Mouse (Mus musculus) right cerebral cortex, postnatal 4 days (tissue): Measurements from ENCODE around the gene Atp2a1.
"Not testable (repeated sequence)": the region's sequence is repeated elsewhere in the genome, so short reads cannot be mapped to it uniquely, and the experiment has no call there.

Experiments used
- DNase-seq: peaks from one replicate; pipeline ENCODE4 v3.0.0-alpha.2; 2022

The Atp2a1 gene

GRCm38 (mm10) chr7:126463004-126463403 lies at the start of gene Atp2a1:
Gene Atp2a1 (minus strand): TSS chr7:126463108.
- no peak for DNase-seq

DNA sequence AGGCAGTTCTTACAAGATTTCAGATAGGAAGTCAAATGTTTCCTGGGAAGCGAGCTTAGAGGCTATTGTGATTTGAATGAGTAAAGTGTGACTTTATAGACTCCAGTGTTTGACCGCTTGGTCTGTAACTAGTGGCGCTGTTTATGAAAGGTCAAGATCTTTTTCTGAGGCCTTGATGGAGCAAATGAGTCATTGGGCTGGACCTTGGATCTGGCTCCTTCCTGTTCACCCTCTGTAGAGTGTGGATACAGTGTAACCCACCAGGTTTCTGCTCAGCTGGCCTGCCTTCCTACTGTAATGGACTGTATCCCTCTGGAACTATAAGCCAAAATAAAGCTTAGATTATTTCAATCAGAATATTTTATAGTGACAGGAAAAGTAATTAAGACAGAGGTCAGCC lies 48.4 kb upstream of the Atp2a1 start:
- DNase-seq, result no peak

GRCm38 (mm10) chr7:126507126-126507778 lies 44.3 kb upstream of the Atp2a1 start:
- DNase-seq, result no peak

- no peak for DNase-seq
Observed at GRCm38 (mm10) chr7:126504913-126505312, 42.0 kb upstream of the Atp2a1 start.

- DNase-seq, result peak; percentile 99
Observed at GRCm38 (mm10) chr7:126503273-126503878, 40.5 kb upstream of the Atp2a1 start, which contains the start of gene Atxn2l. Gene Atxn2l (minus strand): TSS chr7:126503437.

DNA sequence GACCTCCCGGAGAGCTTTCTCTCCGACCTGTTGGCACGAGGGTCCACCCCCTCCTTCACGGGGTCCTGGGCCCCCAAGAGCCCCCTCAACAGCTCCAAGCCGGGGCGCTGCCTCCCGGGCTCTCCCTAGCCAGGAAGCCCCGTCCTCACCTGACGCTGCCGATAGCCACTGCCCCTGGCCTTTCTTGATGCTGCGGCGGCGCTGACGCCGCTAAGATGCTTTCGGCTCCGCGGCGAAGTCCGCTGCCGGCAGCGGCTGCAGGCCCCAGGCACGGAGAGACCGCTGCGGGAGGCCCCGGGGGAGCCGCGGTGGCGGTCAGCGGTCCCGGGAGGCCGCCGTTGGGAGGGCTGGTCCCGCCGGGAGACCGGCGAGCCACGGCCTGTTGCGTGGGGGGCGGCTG lies 39.8 kb upstream of the Atp2a1 start:
- no peak for DNase-seq

DNA sequence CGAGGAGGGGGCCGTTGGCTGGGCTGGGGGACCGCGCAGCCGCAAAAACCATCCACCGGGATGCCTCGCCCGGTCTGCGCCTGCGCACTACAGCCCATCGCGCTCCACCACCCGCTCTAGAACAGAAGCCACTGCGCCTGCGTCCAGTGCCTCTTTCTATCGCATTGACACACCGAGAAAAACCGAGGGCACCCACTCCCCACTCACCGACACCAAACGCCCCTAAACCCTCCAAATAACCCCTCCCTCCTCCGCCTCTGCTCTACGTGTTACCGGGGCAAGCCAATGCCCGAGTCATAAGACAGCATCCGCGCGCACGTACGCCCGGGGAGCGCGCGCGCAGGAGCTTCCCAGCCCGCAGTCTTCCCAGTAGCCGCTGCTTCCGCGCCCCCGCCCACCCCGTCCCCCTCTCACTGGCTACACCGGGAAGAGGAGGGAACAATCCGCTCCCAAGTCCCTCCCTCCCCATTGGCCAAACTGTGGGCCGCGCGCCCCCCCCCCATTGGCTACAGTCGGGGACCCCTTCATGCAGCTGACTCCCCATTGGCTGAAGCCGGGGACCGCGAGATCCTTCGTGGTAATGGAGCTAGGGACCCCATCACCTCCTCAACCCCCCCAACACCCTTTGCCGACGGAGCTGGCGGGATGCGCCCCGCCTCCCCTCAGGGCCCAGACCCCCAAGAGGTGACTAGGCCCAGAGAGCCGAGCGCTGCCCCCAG lies 39.3 kb upstream of the Atp2a1 start:
- DNase-seq, result peak; percentile 96

- no peak for DNase-seq
Observed at GRCm38 (mm10) chr7:126501684-126502022, 38.7 kb upstream of the Atp2a1 start.

- DNase-seq, result no peak
Observed at GRCm38 (mm10) chr7:126499416-126499815, 36.5 kb upstream of the Atp2a1 start.

DNA sequence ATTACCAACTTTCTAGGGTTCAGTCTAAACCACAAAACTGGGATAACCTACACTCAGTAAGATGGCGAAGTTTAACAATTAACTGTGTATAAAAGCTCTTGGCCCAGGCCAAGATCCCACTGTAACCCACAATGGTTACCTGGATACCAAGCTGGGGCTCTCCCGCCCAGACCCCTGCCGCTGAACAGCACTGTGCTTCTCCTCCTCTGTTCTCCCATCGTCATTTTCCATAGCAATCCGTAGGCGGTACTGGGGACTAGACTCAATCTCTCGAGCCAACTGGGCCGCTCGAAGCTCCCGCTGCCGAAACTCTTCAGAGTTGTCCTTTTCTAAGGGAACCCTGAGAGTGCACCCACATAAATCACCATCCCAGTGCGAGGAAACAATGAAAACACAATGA lies 35.1 kb upstream of the Atp2a1 start:
- DNase-seq, result no peak

GRCm38 (mm10) chr7:126496475-126496874 lies 33.6 kb upstream of the Atp2a1 start:
- no peak for DNase-seq

- DNase-seq, result no peak
Observed at GRCm38 (mm10) chr7:126494120-126494519, 31.2 kb upstream of the Atp2a1 start.

GRCm38 (mm10) chr7:126491973-126492372 lies 29.1 kb upstream of the Atp2a1 start:
- DNase-seq, result no peak

DNA sequence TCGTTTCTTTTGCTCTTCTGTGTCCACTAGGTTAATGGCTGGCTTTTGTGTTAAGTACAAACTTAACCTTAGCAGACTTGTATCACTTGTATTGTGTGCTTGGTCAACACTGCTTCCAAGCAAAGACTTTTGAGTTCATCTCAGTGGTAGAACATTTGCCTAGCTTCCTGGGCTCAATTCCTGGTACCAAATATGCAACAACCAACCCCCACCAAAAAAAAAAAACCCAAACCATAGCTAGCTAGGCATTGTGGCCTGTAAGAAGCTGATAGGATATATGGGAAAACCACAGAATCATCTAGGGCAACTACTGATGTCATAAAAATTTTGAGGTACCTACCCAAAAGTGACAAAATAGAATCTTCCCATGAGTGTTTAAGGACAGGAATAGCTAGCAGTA lies 28.1 kb upstream of the Atp2a1 start:
- DNase-seq, result no peak

DNA sequence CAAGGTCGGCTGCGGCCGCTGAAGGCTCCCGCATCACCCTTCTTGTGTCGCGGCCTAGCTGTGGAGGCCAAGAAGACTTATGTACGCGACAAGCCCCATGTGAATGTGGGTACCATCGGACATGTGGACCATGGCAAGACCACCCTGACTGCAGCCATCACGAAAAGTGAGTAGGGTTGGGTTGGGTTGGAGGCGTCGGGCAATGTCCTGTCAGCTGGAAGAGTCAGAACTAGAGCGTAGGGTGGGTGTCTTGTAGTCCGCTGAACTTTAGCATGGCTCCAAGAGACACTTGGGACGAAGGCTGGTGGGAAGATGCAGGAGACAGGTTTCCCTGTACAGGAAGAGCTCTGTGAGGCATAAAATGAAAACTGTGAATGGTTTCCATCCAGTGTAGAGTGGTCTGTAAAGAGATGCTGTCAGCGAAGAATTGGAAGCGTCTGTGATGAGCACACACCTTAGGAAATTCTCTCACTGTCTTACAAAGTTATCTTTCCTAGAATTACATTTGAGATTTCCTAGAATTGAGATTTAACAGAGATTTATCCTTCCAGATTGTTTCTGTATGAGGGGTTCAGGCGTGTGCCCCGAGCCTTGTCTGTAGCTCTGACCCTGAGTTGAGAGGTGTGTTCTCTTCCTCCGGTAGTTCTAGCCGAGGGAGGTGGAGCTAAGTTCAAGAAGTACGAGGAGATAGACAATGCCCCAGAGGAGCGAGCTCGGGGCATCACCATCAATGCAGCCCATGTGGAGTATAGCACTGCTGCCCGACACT lies 24.9 kb upstream of the Atp2a1 start:
- not testable (repeated sequence) for DNase-seq

GRCm38 (mm10) chr7:126487052-126487483 lies 24.2 kb upstream of the Atp2a1 start, which contains the start of gene Tufm:
Gene Tufm (plus strand): TSS chr7:126487361.
- peak; percentile 91 for DNase-seq

- peak; percentile 36 for DNase-seq
Observed at GRCm38 (mm10) chr7:126482392-126482871, 19.5 kb upstream of the Atp2a1 start.

DNA sequence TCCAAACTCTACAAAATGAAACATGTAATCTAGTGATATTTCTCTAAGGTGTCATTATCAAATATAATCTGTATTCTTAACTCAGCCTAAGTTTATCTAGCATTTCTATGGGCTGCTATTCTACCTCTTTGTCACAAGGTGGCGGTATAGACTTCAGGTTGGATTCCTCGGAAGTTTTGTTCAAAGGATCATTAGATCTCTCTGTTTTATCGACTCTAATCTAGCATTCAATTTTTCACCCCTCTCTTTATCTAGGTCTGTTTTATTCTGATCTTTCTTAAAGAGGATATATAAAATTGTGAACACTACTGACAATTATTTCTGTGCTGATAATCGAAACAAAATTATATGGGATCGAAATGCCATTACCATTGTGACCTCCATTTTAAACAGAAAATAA lies 18.8 kb upstream of the Atp2a1 start:
- DNase-seq, result no peak

DNA sequence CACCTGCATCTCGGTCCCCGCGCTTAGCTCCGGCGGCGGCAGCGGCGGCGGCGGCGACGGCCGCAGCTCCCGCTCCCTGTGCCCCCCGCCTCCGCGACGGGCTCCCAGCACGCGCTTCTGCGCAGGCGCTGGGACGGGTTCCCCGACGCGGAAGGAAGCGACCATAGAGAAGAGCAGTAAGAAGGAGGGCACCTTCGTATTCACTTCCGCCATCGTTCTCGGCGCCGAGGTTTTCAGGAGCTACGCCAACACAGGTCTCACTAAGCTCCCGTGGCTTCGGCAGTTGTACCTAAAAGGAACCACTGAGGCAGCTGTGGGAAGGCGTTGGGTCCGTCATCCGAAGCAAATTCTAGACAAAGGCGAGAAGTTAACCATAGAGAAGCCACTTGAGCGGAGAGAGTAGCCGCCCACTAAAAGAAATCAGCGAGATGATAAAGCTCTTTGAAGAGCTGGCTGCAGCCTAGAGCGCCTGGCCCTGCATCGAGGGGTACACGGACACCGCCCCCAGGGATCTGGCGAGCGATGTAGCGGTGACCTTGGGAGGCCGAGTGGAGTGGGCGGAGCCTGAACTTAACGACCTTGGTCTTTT lies 12.2 kb upstream of the Atp2a1 start, which contains the start of gene Sh2b1:
Gene Sh2b1, minus strand, starts transcription at position 432 of the 589 bp plus-strand sequence.
- DNase-seq, result peak; percentile 86

GRCm38 (mm10) chr7:126474486-126474955 lies 11.6 kb upstream of the Atp2a1 start:
- no peak for DNase-seq

GRCm38 (mm10) chr7:126473470-126474086 lies 10.7 kb upstream of the Atp2a1 start:
- no peak for DNase-seq

DNA sequence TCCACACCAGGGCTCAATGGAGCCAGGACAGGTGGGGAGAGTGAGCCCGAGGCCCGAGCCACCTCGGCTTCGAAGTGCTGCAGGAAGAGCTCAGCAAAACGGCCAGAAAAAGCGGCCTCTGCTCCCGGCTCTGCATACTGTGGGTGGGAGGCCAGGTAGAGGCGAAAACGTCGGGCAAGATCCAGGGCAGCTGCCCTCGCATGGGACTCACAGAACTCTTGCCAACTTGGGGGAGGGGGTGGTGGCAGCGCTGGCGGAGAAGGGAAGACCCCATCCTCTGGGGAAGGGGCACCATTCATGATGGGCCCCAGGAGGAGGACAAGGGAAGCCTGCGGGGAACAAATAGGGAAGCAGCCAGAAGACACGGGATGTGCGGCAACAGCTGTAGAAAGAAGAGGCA lies 9.8 kb upstream of the Atp2a1 start:
- DNase-seq, result no peak
